Mouse (Mus musculus) hindbrain, postnatal 0 days (tissue): ENCODE data around the gene Nav2. TPM values are rescaled to one million over a fixed set of nuclear protein-coding genes. Genes with fewer than 3 reads are reported as not detected.

Source experiments
- ATAC-seq: fragments of 200-750 bp; cut with Nextera tagmentation; 2 replicates; pipeline ENCODE4 v1.8.0; 2017; ENCODE audit warnings: mild to moderate bottlenecking, moderate TSS enrichment, moderate library complexity
- DNase-seq: peaks from one replicate; pipeline ENCODE4 v3.0.0-alpha.2; 2015; ENCODE audit warnings: low spot score
- H3K27ac ChIP-seq: fragments of 300-500 bp; sonication (generic); 2 replicates; pipeline ENCODE4 v1.5.1; 2014; ENCODE audit warnings: mild to moderate bottlenecking
- H3K27me3 ChIP-seq: fragments of 300-500 bp; sonication (generic); 2 replicates; pipeline ENCODE4 v1.6.1; 2014; ENCODE audit warnings: low read length, mixed read lengths; ENCODE audit not compliant: insufficient read depth
- H3K36me3 ChIP-seq: fragments of 300-500 bp; sonication (generic); 2 replicates; pipeline ENCODE4 v1.6.1; 2014; ENCODE audit warnings: low read length, mixed read lengths; ENCODE audit not compliant: insufficient read depth
- H3K4me1 ChIP-seq: fragments of 300-500 bp; sonication (generic); 2 replicates; pipeline ENCODE4 v1.6.1; 2014; ENCODE audit warnings: antibody characterized with exemption, low read length, mixed read lengths; ENCODE audit not compliant: insufficient read depth
- H3K4me2 ChIP-seq: fragments of 300-500 bp; sonication (generic); 2 replicates; pipeline ENCODE4 v1.6.1; 2014; ENCODE audit warnings: low read depth, mild to moderate bottlenecking, low read length, moderate library complexity, mixed read lengths
- H3K4me3 ChIP-seq: fragments of 300-500 bp; sonication (generic); 2 replicates; pipeline ENCODE4 v1.5.1; 2014; ENCODE audit warnings: low read length
- H3K9ac ChIP-seq: fragments of 300-500 bp; sonication (generic); replicated peaks from 2 replicates; pipeline ENCODE4 v1.6.1; 2014; ENCODE audit warnings: mild to moderate bottlenecking, low read length, moderate library complexity, mixed read lengths
- H3K9me3 ChIP-seq: fragments of 300-500 bp; sonication (generic); 2 replicates; pipeline ENCODE4 v1.6.1; 2016; ENCODE audit warnings: low read length, mixed read lengths
- CTCF ChIP-seq: IDR thresholded peaks from 2 replicates; pipeline ENCODE4 v1.5.1; 2016; ENCODE audit warnings: antibody characterized with exemption, control low read depth, low read depth
- WGBS: fragments of 180-500 bp; shearing (Covaris S2); extraction: QIAGEN DNeasy Blood & Tissue Kit; methylation state at CpG from one replicate; pipeline ENCODE4 v1.1.7; 2014; 5-methylcytosine and 5-hydroxymethylcytosine counted together
- polyA plus RNA-seq: library from polyadenylated mRNA; unstranded; fragments of >200 nt; fragmentation: Nextera tagmentation; extraction: Ambion mirVana; gene quantifications from 2 replicates; pipeline ENCODE4 v1.2.1, GENCODE M21; 2015
- total RNA-seq: library from RNA; depleted of rRNA; stranded (reverse); fragments of >200 nt; gene quantifications from 2 replicates; pipeline ENCODE4 v1.2.3, GENCODE M21; 2014

Nav2 gene
- total and polyA plus RNA-seq, 2 experiments from 2014 or later: 20.1 to 64.7 TPM

- 82% methylated on average over 4 of the region's 4 CpGs for WGBS
- no peak overlapping the region for H3K9ac ChIP-seq
- no peak overlapping the region for H3K4me3 ChIP-seq
- TF ChIP-seq CTCF: peak; percentile 69
- no peak overlapping the region for H3K27ac ChIP-seq
- no peak overlapping the region for H3K4me2 ChIP-seq
- H3K9me3 ChIP-seq: no peaks in the 10 kb centered on the region
- no peaks in the 10 kb centered on the region for H3K27me3 ChIP-seq
- ATAC-seq (no peak), DNase-seq (no peak)
- H3K36me3 ChIP-seq: peaks cover 19% of the 10 kb centered on the region; the same call in 1 of the 2 replicates
- peaks cover 8% of the 10 kb centered on the region for H3K4me1 ChIP-seq
Measured at GRCm38 (mm10) chr7:49493210-49493609, 584.7 kb downstream of the Nav2 start.

DNA sequence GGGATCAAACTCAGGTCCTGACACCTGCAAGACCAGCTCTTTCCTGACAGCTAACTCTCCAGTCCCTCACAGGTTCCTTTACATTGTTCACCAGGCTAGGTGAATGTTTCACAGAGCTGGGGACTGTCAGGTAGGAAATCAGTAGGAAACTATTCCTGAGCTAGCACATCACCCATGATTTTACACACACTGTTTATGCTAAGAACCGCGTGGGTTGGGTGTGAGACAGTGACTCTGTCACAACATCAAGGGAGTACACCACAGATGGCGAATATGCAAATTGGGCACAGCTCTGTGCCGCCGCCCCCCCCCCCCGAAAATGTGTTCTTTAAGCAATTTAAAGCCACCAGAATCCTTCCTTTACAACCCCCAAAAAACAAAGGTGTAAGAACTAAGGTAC is 586.1 kb downstream of the Nav2 start:
- Histone ChIP-seq H3K4me2 (no peak overlapping the region), H3K9me3 (no peaks in the 10 kb centered on the region), H3K27ac (no peak overlapping the region), H3K4me3 (no peak overlapping the region), H3K9ac (no peak overlapping the region), H3K27me3 (no peaks in the 10 kb centered on the region), H3K36me3 (peaks cover 19% of the 10 kb centered on the region; the same call in 1 of the 2 replicates), H3K4me1 (peaks cover 8% of the 10 kb centered on the region)
- no peak for TF ChIP-seq CTCF
- DNase-seq: no peak
- 70% methylated on average over 6 of the region's 6 CpGs for WGBS
- ATAC-seq: no peak

- H3K9me3 ChIP-seq: no peaks in the 10 kb centered on the region
- peak overlapping the region; percentile 9; the same call in 1 of the 2 replicates for H3K27ac ChIP-seq
- no peak overlapping the region for H3K4me3 ChIP-seq
- no peak for TF ChIP-seq CTCF
- no peak overlapping the region for H3K9ac ChIP-seq
- H3K4me2 ChIP-seq: no peak overlapping the region
- peaks cover 8% of the 10 kb centered on the region for H3K4me1 ChIP-seq
- ATAC-seq: peak; percentile 50; the same call in 1 of the 2 replicates
- peaks cover 15% of the 10 kb centered on the region; the same call in 1 of the 2 replicates for H3K36me3 ChIP-seq
- WGBS: 17% methylated on average over 11 of the region's 11 CpGs
- H3K27me3 ChIP-seq: no peaks in the 10 kb centered on the region
- peak; percentile 44 for DNase-seq
Measured at GRCm38 (mm10) chr7:49496111-49496510, 587.6 kb downstream of the Nav2 start.

- ATAC-seq (no peak; the same call in 1 of the 2 replicates), DNase-seq (no peak)
- Histone ChIP-seq H3K36me3 (peaks cover 8% of the 10 kb centered on the region; the same call in 1 of the 2 replicates), H3K27me3 (no peaks in the 10 kb centered on the region), H3K4me1 (peaks cover 8% of the 10 kb centered on the region), H3K27ac (peak overlapping the region; percentile 9; the same call in 1 of the 2 replicates), H3K4me2 (no peak overlapping the region), H3K9me3 (no peaks in the 10 kb centered on the region), H3K9ac (no peak overlapping the region), H3K4me3 (no peak overlapping the region)
- WGBS: 44% methylated on average over 13 of the region's 13 CpGs
- no peak for TF ChIP-seq CTCF
Measured at GRCm38 (mm10) chr7:49496766-49497425, 588.4 kb downstream of the Nav2 start.

GRCm38 (mm10) chr7:49497426-49497892 is 588.9 kb downstream of the Nav2 start:
- no peak for DNase-seq
- Histone ChIP-seq H3K27me3 (no peaks in the 10 kb centered on the region), H3K9me3 (no peaks in the 10 kb centered on the region), H3K27ac (no peak overlapping the region), H3K4me2 (no peak overlapping the region), H3K36me3 (peaks cover 3% of the 10 kb centered on the region; the same call in 1 of the 2 replicates), H3K4me3 (no peak overlapping the region), H3K4me1 (peaks cover 8% of the 10 kb centered on the region), H3K9ac (no peak overlapping the region)
- WGBS: 60% methylated on average over 4 of the region's 4 CpGs
- no peak for ATAC-seq
- no peak for TF ChIP-seq CTCF

DNA sequence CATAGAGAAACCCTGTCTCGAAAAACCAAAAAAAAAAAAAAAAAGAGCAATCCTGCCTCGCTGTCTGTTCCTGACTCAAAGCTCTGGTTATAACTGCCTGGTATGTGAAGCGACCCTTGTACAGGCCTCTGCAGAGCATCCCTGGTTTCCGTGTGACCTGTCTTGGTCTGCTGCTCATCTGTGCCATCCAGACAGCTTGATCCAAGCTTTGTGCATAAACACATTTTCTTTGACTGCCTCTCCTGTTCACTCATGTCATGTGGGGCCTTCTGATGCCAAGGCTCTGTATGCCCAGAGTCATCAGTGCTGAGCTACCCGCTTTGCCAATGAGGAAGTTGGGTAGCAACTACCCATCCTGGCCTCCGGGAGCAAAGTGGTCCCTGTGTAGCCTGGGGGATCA is 591.1 kb downstream of the Nav2 start:
- no peak for TF ChIP-seq CTCF
- no peak for DNase-seq
- Histone ChIP-seq H3K9me3 (no peaks in the 10 kb centered on the region), H3K4me3 (no peak overlapping the region), H3K9ac (no peak overlapping the region), H3K27ac (no peak overlapping the region), H3K36me3 (no peaks in the 10 kb centered on the region; the same call in 1 of the 2 replicates), H3K4me1 (peaks cover 10% of the 10 kb centered on the region), H3K4me2 (no peak overlapping the region), H3K27me3 (no peaks in the 10 kb centered on the region)
- WGBS: 81% methylated on average over 6 of the region's 6 CpGs
- no peak for ATAC-seq

DNA sequence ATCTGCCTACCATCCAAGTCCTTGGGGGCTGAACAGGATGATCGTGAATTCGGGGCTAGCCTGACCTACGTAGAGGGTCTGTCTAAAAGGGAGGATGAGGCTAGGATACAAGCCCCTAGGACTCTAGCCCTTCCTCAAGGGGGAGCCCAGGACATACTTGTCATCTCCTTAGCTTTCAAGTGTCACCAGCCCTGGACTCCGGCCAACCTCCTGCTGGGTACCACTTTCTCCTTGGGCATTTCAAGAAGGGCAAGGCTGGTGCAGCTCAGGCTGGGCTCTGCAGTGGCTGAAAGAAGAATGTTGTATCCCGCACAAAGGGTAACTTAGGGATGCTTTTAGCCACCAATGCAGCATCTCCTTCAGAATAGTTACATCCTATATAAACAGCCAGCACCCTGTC is 592.4 kb downstream of the Nav2 start:
- no peak overlapping the region for H3K27ac ChIP-seq
- H3K4me1 ChIP-seq: peaks cover 4% of the 10 kb centered on the region
- no peak for ATAC-seq
- no peaks in the 10 kb centered on the region for H3K9me3 ChIP-seq
- no peak overlapping the region for H3K9ac ChIP-seq
- H3K36me3 ChIP-seq: no peaks in the 10 kb centered on the region; the same call in 1 of the 2 replicates
- TF ChIP-seq CTCF: no peak
- H3K4me3 ChIP-seq: no peak overlapping the region
- no peak overlapping the region for H3K4me2 ChIP-seq
- H3K27me3 ChIP-seq: no peaks in the 10 kb centered on the region
- 95% methylated on average over 5 of the region's 5 CpGs for WGBS
- DNase-seq: no peak
